Mouse (Mus musculus) splenic B cell, adult 2 months (primary cell): ENCODE results near the gene Kdsr.
A peak's percentile ranks its signal among the peaks of the same experiment; 100 is the strongest.
"Not testable (repeated sequence)": the region's sequence is repeated elsewhere in the genome, so short reads cannot be mapped to it uniquely, and the experiment has no call there.

Experiments used
- DNase-seq: peaks from one replicate; pipeline ENCODE4 v3.0.0-alpha.2; 2011; ENCODE audit warnings: low read depth, low spot score
- H3K27me3 ChIP-seq: 2 replicates; pipeline ENCODE4 v1.6.1; 2012; ENCODE audit warnings: mild to moderate bottlenecking, low read length, moderate library complexity, mixed read lengths; ENCODE audit not compliant: control insufficient read depth, poor library complexity, insufficient read depth, severe bottlenecking
- H3K36me3 ChIP-seq: 2 replicates; pipeline ENCODE4 v1.6.1; 2012; ENCODE audit warnings: mild to moderate bottlenecking, low read length, moderate library complexity, mixed read lengths; ENCODE audit not compliant: control insufficient read depth, poor library complexity, insufficient read depth, severe bottlenecking

Gene Kdsr

DNA sequence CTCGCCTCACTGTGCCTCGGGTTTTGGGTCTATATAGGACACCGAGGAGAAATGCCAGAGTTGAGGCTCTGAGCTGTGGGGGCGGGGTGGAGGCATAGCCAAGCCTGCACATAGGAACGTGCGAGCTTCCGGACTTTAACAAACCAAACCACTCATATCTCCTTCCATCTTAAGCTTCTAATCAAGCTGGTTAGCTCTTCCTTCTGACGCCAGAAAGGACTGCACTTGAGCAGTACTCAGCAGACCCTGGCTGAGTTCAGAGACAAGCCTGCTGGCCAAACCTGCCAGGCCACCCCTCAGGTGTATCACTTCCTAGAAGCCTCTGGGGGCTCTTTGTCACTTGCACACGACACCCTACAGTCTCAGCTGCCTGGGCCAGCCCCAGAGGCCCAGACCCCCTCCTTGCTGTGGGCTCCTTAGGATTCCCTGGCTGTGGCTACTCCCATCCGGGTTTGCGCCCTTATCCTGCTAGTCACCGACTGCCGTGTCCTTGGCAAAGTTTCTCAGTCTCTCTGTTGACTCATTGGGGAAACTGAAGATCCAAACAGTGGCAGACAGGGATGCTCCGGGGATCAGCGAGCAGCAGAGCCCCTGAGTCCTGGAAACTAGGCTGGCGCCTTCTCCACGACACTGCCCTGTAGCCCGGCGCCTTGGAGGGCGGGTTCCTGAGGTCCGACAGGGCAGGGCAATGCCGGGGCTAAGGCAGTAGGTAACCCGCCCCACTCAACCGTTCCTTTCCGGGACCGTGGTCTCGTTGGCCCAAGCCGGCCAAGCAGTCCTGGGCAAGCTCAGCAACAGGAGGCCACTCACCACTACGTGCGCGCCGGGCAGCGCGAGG lies 574 bp downstream of the Kdsr start:
- no peaks in the 10 kb centered on the region for H3K27me3 ChIP-seq
- DNase-seq: peak; percentile 48
- 0 out of 2 replicates have a peak, but pooled peaks cover 2% of the 10 kb centered on the region for H3K36me3 ChIP-seq

DNA sequence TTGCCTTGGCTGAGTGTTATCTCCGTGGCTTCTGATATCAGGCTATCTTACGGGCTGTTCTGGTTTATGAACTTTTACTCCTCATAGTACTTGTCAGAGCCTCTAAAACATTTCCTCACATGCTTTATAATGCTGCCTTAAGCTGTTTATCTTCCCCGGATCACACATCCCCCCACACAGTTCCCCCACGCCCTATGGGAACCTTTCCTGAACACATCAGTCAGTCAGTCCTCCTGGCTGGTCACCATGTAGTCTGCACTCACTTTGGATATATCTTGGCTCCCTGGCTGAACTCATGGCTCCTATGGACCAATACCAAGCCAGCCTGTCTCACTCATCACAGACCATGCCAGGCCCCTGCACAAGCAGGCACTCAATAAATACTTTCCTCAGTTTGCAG lies 2.9 kb downstream of the Kdsr start:
- no peak for DNase-seq
- no peaks in the 10 kb centered on the region for H3K27me3 ChIP-seq

DNA sequence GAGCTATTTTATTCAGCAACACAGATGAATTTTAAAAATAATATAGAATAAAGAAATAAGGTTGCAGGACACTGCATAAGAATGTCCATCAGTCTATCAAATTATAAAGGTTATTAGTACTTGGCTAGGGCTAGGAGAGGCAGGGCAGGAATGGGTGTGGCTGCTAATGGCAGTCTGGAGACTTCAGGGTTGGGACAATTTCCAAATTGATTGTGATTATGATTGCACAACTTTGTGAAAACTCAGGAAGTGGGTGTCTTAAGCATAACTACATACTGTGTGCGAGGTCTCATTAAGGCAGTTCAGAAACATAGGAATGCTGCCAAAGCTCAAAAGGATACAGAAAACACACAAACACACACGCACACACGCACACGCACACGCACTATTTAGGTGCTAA lies 7.5 kb downstream of the Kdsr start:
- Histone ChIP-seq H3K36me3 (peaks cover 6% of the 10 kb centered on the region), H3K27me3 (no peaks in the 10 kb centered on the region)
- no peak for DNase-seq

More for the DNA sequence above, 2.9 kb downstream of the Kdsr start:
- H3K36me3 ChIP-seq: 0 out of 2 replicates have a peak, but pooled peaks cover 3% of the 10 kb centered on the region

DNA sequence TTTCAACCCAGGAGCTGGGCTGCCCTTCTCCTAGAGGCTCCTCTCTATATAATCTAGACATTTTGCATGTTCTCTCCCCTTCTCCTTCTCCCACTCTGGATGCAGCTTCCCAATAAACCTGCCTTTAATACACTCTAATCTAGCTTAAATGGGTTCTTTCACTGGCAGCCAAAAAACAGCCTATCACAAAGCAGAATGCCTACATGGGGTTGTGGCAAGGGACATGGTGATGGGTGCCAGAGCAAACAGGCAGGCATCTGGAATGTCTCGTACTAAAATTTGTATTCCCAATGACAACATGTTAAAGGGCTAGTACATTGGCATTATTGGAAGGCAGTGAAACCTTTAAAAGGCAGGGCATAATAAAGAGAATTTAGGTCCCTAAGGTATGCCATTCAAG lies 8.9 kb downstream of the Kdsr start:
- no peak for DNase-seq
- H3K36me3 ChIP-seq: peaks cover 6% of the 10 kb centered on the region

DNA sequence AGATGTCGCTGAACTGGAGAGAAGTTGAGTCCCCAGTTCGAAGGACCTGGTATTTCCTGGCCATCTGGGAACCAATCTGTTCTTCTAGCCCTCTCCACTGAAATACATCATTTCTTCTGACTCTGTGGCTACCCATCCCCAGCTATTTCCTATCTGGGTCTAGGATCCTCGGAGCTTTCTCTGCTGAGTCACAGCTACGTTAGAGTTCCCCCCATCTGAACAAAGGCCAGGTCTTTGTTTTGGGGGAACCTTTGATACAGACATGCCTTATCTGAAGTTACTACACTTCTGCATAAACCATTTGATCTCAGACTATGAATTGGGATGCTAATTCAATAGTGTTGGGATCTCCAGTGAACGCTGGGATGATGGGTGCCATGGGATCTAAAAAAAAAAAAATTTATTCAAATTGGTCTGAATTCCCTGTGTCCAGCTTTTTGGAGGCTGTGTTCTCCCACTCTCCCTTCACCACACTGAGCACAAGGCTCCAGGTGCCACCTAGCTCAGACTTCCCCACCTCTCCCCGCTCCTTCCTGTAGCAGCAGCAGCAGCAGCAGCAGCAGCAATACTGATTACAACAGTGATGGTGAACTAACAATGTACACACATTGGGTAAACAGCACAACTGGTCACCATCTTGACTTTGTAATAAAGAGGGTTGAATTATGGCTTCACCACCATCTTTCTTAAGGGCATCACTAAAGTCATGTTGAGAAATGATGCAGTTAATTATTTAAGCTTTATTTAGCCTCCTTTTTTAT lies 10.8 kb downstream of the Kdsr start:
- DNase-seq: no peak
- no peaks in the 10 kb centered on the region for H3K27me3 ChIP-seq
- peaks cover 4% of the 10 kb centered on the region for H3K36me3 ChIP-seq

More for the DNA sequence above, 8.9 kb downstream of the Kdsr start:
- no peaks in the 10 kb centered on the region for H3K27me3 ChIP-seq

DNA sequence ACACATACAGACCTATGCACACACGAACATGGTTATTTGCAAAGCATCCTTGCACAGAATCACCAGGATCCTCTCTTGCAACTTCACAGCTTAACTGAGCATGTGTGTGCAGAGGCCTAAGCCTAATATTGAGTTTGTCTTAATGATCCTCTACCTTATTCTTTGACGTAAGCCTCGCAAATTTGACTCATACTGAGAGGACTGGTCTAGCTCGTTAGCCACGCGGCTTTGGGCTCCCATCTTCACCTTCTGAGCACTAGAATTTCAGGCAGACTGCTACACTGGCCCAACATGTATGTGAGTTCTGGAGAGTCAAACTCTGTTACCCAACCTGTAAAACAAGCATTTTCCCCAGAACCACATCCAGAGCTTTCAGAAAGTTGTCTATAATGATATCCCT lies 16.5 kb downstream of the Kdsr start:
- H3K27me3 ChIP-seq: no peaks in the 10 kb centered on the region
- DNase-seq: no peak
- no peaks in the 10 kb centered on the region for H3K36me3 ChIP-seq

DNA sequence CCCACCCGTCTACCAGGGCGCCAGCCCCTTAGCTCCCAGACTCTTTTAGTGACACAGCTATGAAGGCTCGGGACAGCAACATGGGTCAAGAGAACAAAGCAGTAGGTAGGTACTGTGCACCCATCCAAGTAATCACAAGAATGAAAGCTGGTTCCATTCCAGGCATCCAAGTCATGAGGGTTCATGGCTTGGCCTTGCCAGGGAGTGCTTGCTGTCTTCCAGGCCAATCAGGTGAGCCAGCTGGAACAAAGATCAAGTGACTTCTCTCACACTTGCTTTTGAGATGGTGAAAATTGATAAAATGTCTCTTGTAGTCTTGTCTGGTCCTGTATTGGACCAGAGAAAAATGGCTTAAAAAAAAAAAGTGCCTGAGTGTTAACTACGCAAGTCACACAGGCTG lies 18.8 kb downstream of the Kdsr start:
- DNase-seq: no peak
- no peaks in the 10 kb centered on the region for H3K27me3 ChIP-seq
- no peaks in the 10 kb centered on the region for H3K36me3 ChIP-seq

DNA sequence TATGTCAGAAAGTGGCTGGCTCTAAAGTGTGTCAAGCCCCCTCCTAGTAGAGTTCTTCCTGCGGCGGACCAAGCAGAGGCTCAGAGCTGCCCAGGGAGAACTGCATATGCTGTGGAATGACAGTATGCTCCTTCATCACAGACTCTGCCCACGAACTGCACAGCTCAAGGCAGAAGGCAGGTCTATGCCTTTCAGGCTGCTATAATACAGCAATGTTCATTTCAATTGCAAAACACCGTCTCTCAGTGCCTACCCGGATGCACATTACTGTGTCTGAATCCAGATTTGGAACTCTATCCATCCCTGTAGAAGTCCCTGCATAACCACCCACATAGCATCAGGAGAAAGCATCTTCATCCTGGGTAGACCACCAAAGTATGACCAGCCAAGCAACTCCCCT lies 19.7 kb downstream of the Kdsr start:
- no peak for DNase-seq
- Histone ChIP-seq H3K27me3 (no peaks in the 10 kb centered on the region), H3K36me3 (no peaks in the 10 kb centered on the region)

DNA sequence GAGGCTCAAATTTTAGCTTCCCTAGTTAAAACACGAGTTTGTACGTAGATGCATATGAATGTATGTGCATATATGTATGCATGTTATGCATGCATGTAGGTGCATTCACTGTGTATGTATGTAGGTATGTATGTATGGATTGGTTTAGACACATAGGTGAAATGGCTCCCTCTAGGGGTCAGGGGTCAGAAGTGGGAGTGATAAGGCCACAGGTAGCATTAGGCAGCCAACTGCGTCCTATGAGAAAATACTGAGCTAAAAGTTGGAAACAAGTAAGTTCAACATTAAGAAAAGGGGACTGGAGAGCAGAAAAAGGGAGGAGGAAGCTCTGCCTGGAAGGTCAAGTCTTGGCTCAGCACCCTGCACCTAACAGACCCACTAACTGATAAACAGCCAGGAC lies 21.4 kb downstream of the Kdsr start:
- DNase-seq: peak; percentile 85
- H3K36me3 ChIP-seq: 0 out of 2 replicates have a peak, but pooled peaks cover 4% of the 10 kb centered on the region
- no peaks in the 10 kb centered on the region for H3K27me3 ChIP-seq

DNA sequence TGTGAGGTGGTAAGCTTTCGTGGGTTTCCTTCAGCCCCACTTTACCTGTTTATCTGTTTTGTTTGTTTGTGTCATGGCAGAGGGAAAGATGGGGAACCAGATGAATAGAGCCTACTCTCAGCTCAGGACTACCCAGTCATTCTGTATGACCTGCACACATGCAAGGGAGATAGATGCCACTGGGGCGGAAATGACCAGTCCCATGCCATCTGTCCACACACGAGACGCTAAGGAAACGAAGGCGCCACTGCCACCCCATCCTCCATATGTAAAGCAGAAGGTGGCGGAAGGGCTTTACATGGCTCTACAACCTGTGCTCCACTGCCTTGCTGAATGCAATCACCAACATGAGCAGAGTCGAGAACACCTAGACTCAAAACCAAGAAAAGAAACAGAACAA lies 23.3 kb downstream of the Kdsr start:
- no peak for DNase-seq
- Histone ChIP-seq H3K36me3 (0 out of 2 replicates have a peak, but pooled peaks cover 4% of the 10 kb centered on the region), H3K27me3 (no peaks in the 10 kb centered on the region)

DNA sequence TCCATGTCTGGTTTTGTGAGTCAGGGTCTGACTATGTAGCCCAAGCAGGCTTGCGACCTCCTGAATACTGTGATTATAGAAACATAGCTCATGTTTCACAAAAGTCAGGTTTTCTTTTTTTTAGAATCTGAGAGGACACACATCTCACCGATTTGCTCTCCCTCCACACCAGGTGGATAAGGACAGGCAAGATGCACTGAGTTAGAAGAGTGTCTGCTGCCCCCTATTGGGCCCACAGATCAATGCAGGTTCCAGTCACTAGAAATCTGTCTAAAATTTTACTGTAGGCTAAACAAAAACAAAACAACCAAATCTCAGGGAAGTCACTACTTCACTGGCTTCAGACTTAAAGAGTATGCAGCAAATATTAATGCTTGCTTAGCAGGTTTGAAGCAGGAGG lies 23.9 kb downstream of the Kdsr start:
- no peaks in the 10 kb centered on the region for H3K27me3 ChIP-seq
- H3K36me3 ChIP-seq: 0 out of 2 replicates have a peak, but pooled peaks cover 4% of the 10 kb centered on the region
- DNase-seq: peak; percentile 78

DNA sequence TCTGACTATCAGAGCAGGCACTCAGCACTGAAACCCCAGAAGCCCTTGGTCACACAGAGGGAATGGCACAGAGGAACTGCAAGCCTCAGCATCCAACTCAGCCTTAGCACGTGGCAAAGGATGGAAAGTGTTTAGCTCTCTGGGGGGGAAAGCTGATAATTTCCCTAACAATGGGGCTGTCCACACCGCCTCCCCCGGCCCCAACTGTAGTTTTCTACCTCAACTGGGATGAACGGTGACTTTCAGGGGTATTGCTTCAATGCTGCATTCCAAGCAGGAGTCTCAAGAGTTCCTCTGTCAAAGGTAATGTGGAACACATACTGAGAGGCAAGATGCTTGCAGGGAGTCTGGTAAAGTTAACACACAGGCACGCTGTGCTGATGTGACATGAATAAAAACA lies 37.5 kb downstream of the Kdsr start:
- no peak for DNase-seq
- Histone ChIP-seq H3K36me3 (no peaks in the 10 kb centered on the region), H3K27me3 (no peaks in the 10 kb centered on the region)

DNA sequence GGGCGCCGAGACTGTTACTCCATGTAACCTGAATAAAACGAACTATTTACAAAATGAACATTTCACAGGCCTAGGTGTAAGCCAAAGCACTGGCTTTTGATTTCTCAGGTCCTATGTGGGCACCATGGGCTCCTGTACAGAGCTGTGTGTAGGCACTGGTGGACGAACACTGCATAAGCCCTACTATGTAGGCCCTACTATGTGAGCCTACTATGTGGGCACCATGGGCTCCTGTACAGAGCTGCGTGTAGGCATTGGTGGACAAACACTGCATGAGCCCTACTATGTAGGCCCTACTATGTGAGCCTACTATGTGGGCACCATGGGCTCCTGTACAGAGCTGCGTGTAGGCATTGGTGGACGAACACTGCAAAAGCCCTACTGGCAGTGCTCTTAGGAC lies 41.8 kb downstream of the Kdsr start:
- not testable (repeated sequence) for H3K36me3 ChIP-seq, DNase-seq, H3K27me3 ChIP-seq

DNA sequence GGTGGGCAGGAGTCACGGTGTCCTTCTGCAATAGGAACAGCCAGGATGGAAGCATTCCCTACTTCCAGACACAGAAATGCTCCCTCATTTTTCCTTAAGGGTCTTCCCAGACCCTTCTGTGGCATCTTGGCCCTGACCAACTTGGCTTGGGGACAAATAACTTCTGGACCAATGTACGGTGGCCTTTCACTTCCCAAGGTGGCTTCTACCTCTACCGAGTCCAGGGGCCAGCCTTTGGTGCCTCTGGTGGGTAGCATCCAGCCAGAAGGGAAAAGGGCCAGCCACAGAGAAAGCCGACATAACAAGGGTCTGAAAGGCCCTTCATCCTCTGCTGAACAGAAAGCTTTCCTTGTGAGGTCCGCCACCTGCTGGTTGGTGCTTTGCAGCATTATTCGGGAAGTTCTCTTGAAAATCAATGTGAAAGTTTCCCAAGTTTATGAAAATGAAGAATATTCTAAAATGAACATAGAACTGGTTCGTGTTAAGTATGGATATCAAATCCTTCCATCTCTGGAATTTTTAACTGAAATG lies 42.4 kb downstream of the Kdsr start:
- H3K27me3 ChIP-seq: no peaks in the 10 kb centered on the region
- peak; percentile 82 for DNase-seq
- no peaks in the 10 kb centered on the region for H3K36me3 ChIP-seq

DNA sequence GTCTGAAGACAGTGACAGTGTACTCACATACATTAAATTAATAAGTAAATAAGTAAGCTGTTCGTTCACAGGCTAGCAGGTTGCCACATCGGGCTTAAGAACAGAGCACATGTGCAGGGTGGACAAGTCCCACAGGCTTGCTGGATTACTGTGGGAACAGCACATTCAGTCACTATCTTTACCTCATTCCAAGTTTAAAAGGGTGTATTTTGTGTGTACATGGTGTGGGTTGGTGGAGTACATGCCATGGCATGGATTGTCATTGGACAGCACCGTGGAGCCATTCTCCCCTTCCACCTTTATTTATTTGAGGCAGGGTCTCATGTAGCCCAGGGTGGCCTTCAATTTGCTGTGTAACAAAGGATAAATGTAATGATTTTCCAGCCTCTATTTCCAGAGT lies 43.4 kb downstream of the Kdsr start:
- H3K36me3 ChIP-seq: no peaks in the 10 kb centered on the region
- no peak for DNase-seq

More for the DNA sequence above, 43.4 kb downstream of the Kdsr start:
- H3K27me3 ChIP-seq: no peaks in the 10 kb centered on the region; the same call in 1 of the 2 replicates
